ENCODE assay signal across 14 mouse cellular contexts in genomic region chr3:101448765-101449164, GRCm38 (mm10).
DNase-seq lines count a peak whose midpoint lies in the region; ATAC-seq and TF ChIP-seq lines count a peak whose summit lies in the region.
"Had no signal": no experiment of that assay in that cellular context is flagged by ENCODE, and none has a peak within 500 bp of the region (broad histone marks: within the 10 kb centered on the region; RNA-seq: fewer than 3 reads in every experiment).

No protein-coding gene starts in this region.

- no peak overlapping the region for H3K4me2 ChIP-seq in midbrain, embryonic 14.5 days (ENCODE audit: low read length)
- no peak overlapping the region for H3K4me2 ChIP-seq in kidney, embryonic 14.5 days (replicated peaks; ENCODE audit: low read depth, low read length)
- H3K4me2 ChIP-seq in heart, embryonic 11.5 days, result no peak overlapping the region
- H3K4me2 ChIP-seq: hindbrain, embryonic 15.5 days; liver, embryonic 12.5 days; stomach, embryonic 15.5 days had no signal

- H3K27me3 ChIP-seq in midbrain, embryonic 14.5 days (ENCODE audit: control insufficient read depth, insufficient read depth, low read length), result no peaks in the 10 kb centered on the region
- no peaks in the 10 kb centered on the region for H3K27me3 ChIP-seq in midbrain, embryonic 10.5 days (ENCODE audit: low read depth, poor library complexity, severe bottlenecking)
- H3K27me3 ChIP-seq in kidney, embryonic 14.5 days (ENCODE audit: control insufficient read depth, insufficient read depth, low read length), result no peaks in the 10 kb centered on the region
- no peaks in the 10 kb centered on the region for H3K27me3 ChIP-seq in heart, embryonic 11.5 days (ENCODE audit: control insufficient read depth, insufficient read depth, low read length)
- H3K27me3 ChIP-seq: hindbrain, embryonic 15.5 days; liver, embryonic 12.5 days; stomach, embryonic 15.5 days had no signal

- no peaks in the 10 kb centered on the region for H3K9me3 ChIP-seq in midbrain, embryonic 14.5 days (ENCODE audit: control insufficient read depth, low read length)
- H3K9me3 ChIP-seq in midbrain, embryonic 10.5 days (replicated peaks), result no peaks in the 10 kb centered on the region
- no peaks in the 10 kb centered on the region for H3K9me3 ChIP-seq in kidney, embryonic 14.5 days (ENCODE audit: control insufficient read depth, low read length)
- H3K9me3 ChIP-seq in heart, embryonic 11.5 days (replicated peaks; ENCODE audit: control insufficient read depth, low read length), result no peaks in the 10 kb centered on the region
- H3K9me3 ChIP-seq: G1E; heart, embryonic 10.5 days; hindbrain, embryonic 15.5 days; liver, embryonic 12.5 days; stomach, embryonic 15.5 days had no signal

- peak overlapping the region; percentile 70 for H3K27ac ChIP-seq in midbrain, embryonic 14.5 days (replicated peaks; ENCODE audit: low read depth, low read length)
- H3K27ac ChIP-seq in midbrain, embryonic 10.5 days (replicated peaks), result no peak overlapping the region
- 0 out of 2 replicates have a peak overlapping the region, but pooled peaks have one; percentile 28 for H3K27ac ChIP-seq in embryonic fibroblast, embryonic 13.5 days (ENCODE audit: insufficient read depth, low read length)
- peak overlapping the region; percentile 76 for H3K27ac ChIP-seq in left cerebral cortex, adult 2 months
- H3K27ac ChIP-seq in kidney, embryonic 14.5 days (ENCODE audit: low read depth, low read length), result no peak overlapping the region
- H3K27ac ChIP-seq in heart, embryonic 11.5 days (ENCODE audit: low read depth, low read length), result no peak overlapping the region
- H3K27ac ChIP-seq: heart, embryonic 10.5 days; hindbrain, embryonic 15.5 days; liver, embryonic 12.5 days; stomach, embryonic 15.5 days had no signal

- 68% methylated on average over 3 of the region's 3 CpGs for WGBS in midbrain, embryonic 14.5 days
- 89% methylated on average over 3 of the region's 3 CpGs for WGBS in midbrain, embryonic 10.5 days
- WGBS in kidney, embryonic 14.5 days, result 67% methylated on average over 3 of the region's 3 CpGs
- 90% methylated on average over 3 of the region's 3 CpGs for WGBS in heart, embryonic 11.5 days (ENCODE audit: insufficient replicate concordance)

- DNase-seq in midbrain, embryonic 14.5 days, result peak; percentile 39
- no peak for DNase-seq in midbrain, embryonic 10.5 days (ENCODE audit: low spot score)
- DNase-seq in left cerebral cortex, adult 2 months (ENCODE audit: extremely low spot score in 1 of 2, low spot score in 2 of 2), result peak; percentile 45 to 49
- DNase-seq in right cerebral cortex, postnatal 25 days, result peak; percentile 58
- no peak for DNase-seq in lung, postnatal 4 days
- DNase-seq: embryo, embryonic 11 days had no signal

- H3K4me3 ChIP-seq in midbrain, embryonic 14.5 days (replicated peaks; ENCODE audit: low read depth, low read length), result no peak overlapping the region
- no peak overlapping the region for H3K4me3 ChIP-seq in midbrain, embryonic 10.5 days
- H3K4me3 ChIP-seq in embryonic fibroblast, embryonic 13.5 days (ENCODE audit: insufficient read depth, low read length), result no peak overlapping the region
- no peak overlapping the region for H3K4me3 ChIP-seq in left cerebral cortex, adult 2 months
- no peak overlapping the region for H3K4me3 ChIP-seq in kidney, embryonic 14.5 days (ENCODE audit: low read length)
- no peak overlapping the region for H3K4me3 ChIP-seq in heart, embryonic 11.5 days (ENCODE audit: low read depth, low read length)
- H3K4me3 ChIP-seq: heart, embryonic 10.5 days; hindbrain, embryonic 15.5 days; liver, embryonic 12.5 days; stomach, embryonic 15.5 days had no signal

- TF ChIP-seq CTCF in embryonic fibroblast, embryonic 13.5 days (IDR thresholded peaks at IDR 0.05; ENCODE audit: borderline replicate concordance, insufficient read depth, low read length), result no peak
- TF ChIP-seq CTCF in left cerebral cortex, adult 2 months (IDR thresholded peaks at IDR 0.05), result no peak

- no peak for ATAC-seq in midbrain, embryonic 14.5 days (ENCODE audit: low FRiP score, low TSS enrichment)
- no peak for ATAC-seq in kidney, embryonic 14.5 days (ENCODE audit: low FRiP score, low TSS enrichment)
- no peak for ATAC-seq in heart, embryonic 11.5 days (replicated peaks; ENCODE audit: insufficient number of reproducible peaks, low FRiP score, low TSS enrichment)
- ATAC-seq: liver, embryonic 12.5 days had no signal

- H3K4me1 ChIP-seq in midbrain, embryonic 14.5 days (ENCODE audit: control insufficient read depth, insufficient read depth, low read length), result peaks cover 16% of the 10 kb centered on the region; the same call in 1 of the 2 replicates
- peaks cover 13% of the 10 kb centered on the region for H3K4me1 ChIP-seq in midbrain, embryonic 10.5 days
- peaks cover 9% of the 10 kb centered on the region for H3K4me1 ChIP-seq in embryonic fibroblast, embryonic 13.5 days (ENCODE audit: control insufficient read depth, insufficient read depth, low read length)
- H3K4me1 ChIP-seq in kidney, embryonic 14.5 days (ENCODE audit: control insufficient read depth, insufficient read depth, low read length), result no peaks in the 10 kb centered on the region
- peaks cover 3% of the 10 kb centered on the region; the same call in 1 of the 2 replicates for H3K4me1 ChIP-seq in heart, embryonic 11.5 days (ENCODE audit: control insufficient read depth, insufficient read depth, low read length)
- H3K4me1 ChIP-seq: liver, embryonic 12.5 days had no signal

- TF ChIP-seq POLR2A in embryonic fibroblast, embryonic 13.5 days (IDR thresholded peaks at IDR 0.05; ENCODE audit: low read depth, low read length), result no peak

- H3K9ac ChIP-seq in midbrain, embryonic 14.5 days (replicated peaks; ENCODE audit: low read length), result no peak overlapping the region
- no peak overlapping the region for H3K9ac ChIP-seq in kidney, embryonic 14.5 days (ENCODE audit: low read depth, low read length)
- no peak overlapping the region for H3K9ac ChIP-seq in heart, embryonic 11.5 days (ENCODE audit: low read depth, low read length)
- H3K9ac ChIP-seq: hindbrain, embryonic 15.5 days; liver, embryonic 12.5 days; stomach, embryonic 15.5 days had no signal

- H3K36me3 ChIP-seq in midbrain, embryonic 14.5 days (ENCODE audit: control insufficient read depth, insufficient read depth, low read length), result peaks cover 29% of the 10 kb centered on the region
- peaks cover 27% of the 10 kb centered on the region for H3K36me3 ChIP-seq in midbrain, embryonic 10.5 days
- peaks cover 6% of the 10 kb centered on the region for H3K36me3 ChIP-seq in kidney, embryonic 14.5 days (ENCODE audit: control insufficient read depth, insufficient read depth, low read length)
- peaks cover 11% of the 10 kb centered on the region for H3K36me3 ChIP-seq in heart, embryonic 11.5 days (ENCODE audit: control insufficient read depth, insufficient read depth, low read length)

- intact Hi-C loops in left cerebral cortex, adult 2 months (cut with DNase I), result loop anchor here (5.0 kb wide), 1 partner anchor 76 kb away; no protein-coding TSS in a partner anchor

Comparison
In these comparisons a context has a peak if more than half of its experiments do, and no peak if none do; other contexts are left out.
1. DNase-seq: peak in midbrain, embryonic 14.5 days (single experiment), left cerebral cortex, adult 2 months (2 of 2) and right cerebral cortex, postnatal 25 days (single experiment); none in midbrain, embryonic 10.5 days (single experiment) and lung, postnatal 4 days (0 of 2).
2. H3K27ac ChIP-seq: peak in midbrain, embryonic 14.5 days (single experiment), embryonic fibroblast, embryonic 13.5 days (single experiment) and left cerebral cortex, adult 2 months (single experiment); none in midbrain, embryonic 10.5 days (single experiment), kidney, embryonic 14.5 days (single experiment) and heart, embryonic 11.5 days (single experiment).